Mouse (Mus musculus) hindlimb bud, embryonic 11.5 days (tissue): Measurements from ENCODE around the gene Sufu.

Experiments
- DNase-seq: peaks from one replicate; pipeline ENCODE4 v3.0.0-alpha.2; 2012; ENCODE audit warnings: low read depth, low spot score; ENCODE audit errors: extremely low spot score

Gene Sufu

GRCm38 (mm10) chr19:46510824-46511223 lies 114.1 kb downstream of the Sufu start:
- no peak for DNase-seq

DNA sequence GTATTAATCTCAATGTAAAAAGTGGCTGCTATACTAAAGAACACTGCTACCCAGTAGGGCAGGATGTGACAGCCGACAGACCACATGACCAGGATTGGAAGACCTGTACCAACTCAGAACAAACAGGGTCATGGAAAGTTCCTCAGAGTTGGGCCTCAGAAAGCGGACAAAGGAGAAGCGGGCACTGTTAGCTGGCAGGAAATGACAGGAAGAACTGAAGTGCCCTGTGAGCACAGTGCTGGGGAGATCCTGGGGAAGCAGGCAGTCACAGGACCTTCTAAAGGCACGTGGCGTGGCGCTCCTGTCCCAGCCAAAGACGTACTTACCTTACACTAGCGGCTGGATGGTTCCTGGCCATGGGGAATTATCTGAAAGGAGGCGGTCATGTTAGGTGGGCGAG lies 114.6 kb downstream of the Sufu start:
- no peak for DNase-seq

- DNase-seq = no peak
Observed at GRCm38 (mm10) chr19:46514387-46514786, 117.7 kb downstream of the Sufu start.

DNA sequence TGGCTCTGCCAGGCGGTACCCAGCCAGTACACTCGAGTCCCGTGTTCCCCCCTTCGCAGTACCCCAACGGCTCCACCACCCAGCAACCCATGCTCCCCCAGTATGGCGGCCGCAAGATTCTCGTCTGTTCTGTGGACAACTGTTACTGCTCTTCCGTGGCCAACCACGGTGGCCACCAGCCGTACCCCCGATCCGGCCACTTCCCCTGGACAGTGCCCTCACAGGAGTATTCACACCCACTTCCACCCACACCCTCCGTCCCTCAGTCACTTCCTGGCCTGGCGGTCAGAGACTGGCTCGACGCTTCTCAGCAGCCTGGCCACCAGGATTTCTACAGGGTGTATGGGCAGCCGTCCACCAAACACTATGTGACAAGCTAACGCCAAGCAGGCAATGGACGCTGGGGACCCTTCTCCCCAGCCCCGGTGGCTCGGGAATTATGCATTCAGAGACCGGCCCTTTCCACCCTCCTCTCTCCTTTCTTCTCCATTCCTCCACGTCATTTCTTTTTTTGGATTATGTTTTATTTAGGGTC lies 118.7 kb downstream of the Sufu start:
- no peak for DNase-seq

DNA sequence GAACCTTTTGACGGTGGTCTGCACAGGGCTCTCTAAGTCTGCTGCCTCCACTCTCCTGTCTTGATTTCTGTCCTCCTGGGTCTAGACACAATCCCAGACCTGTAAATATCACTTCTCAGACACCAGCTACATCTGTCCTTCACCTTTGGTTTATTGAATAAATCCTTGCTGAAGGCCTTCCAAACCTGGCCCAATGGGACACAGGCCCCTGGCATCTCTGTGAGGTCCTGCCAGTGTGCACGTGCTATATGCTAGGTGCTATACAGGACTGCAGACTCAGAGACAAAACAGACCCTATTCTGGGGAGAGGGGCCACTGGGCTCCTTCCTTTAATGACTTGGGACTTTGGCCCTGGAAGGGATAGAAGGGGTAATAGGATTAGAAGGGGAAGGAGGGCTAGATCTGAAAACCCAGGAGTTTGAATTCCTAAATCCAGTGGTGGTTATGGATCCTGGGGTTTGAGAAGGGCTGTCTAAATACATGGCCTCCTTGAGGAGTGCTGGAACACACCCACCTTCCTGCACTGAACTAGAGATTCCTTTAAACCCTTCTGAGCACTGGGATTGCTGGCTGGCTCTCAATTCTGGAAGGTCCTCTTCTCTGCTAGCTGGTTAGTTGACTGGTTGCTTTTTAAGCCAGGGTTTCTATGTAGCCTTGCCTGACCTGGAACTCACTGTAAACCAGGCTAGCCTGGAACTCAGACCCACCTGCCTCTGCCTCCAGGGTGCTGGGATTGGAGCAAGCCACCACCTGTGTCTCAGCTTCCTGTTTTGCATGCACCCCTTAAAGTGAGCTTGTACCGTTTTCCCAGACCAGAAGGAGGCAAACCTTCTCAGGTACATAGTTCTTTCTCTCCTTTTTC lies 120.2 kb downstream of the Sufu start:
- no peak for DNase-seq

GRCm38 (mm10) chr19:46517529-46518351 lies 121.0 kb downstream of the Sufu start:
- DNase-seq = no peak

- no peak for DNase-seq
Observed at GRCm38 (mm10) chr19:46518352-46518787, 121.7 kb downstream of the Sufu start.

DNA sequence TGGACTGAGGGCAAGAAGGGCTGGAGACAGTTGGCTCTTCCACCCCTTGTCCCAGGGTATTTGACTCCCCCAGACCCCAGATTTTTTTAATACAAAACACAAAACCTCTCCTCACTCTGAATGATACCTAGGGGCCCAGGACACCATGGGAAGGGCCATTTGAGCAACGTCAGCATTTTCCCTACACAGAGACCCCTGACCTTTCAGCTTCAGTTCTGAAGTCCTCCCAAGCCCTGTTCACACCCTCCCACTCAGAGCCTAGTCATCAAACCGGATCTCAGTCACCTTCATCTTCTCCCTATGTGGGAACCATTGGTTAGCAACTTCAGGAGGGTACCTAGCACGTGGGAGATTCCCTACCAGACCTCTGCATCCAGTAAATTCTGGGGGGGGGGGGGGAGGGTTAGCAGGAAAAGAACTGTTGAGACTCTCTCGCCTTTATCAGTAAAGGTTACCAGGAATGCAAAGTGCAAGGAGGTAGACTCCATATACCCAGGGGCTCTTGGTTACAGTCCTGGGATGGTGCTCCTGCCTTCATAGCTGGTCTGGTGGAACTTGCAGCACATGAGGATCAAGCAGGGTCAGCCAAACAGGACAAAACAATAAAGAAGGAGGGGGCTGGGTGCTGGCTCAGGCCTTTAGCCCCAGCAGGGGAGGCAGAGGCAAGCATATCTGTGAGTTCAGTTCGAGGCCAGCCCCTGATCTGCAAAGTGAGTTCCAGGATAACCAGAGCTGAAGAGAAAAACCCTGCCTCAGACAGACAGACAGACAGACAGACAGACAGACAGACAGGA lies 122.3 kb downstream of the Sufu start:
- DNase-seq = no peak

DNA sequence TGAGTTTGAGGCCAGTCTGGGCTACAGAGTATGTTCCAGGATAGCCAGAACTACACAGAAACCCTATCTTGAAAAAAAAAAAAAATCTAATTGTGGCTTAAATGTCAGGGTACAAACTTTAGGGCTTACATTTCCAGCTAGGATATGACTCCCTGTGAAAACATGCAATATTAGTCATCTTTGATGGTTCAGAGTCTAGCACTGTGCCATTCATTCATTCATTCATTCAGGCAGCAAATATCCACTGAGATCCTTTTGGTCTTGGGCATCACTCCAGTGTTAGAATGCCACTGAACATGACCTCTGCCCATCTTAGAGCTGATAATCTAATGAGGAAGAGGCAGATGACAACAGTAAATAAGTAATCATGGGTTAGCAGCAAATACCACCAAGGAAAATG lies 125.0 kb downstream of the Sufu start:
- DNase-seq = no peak

DNA sequence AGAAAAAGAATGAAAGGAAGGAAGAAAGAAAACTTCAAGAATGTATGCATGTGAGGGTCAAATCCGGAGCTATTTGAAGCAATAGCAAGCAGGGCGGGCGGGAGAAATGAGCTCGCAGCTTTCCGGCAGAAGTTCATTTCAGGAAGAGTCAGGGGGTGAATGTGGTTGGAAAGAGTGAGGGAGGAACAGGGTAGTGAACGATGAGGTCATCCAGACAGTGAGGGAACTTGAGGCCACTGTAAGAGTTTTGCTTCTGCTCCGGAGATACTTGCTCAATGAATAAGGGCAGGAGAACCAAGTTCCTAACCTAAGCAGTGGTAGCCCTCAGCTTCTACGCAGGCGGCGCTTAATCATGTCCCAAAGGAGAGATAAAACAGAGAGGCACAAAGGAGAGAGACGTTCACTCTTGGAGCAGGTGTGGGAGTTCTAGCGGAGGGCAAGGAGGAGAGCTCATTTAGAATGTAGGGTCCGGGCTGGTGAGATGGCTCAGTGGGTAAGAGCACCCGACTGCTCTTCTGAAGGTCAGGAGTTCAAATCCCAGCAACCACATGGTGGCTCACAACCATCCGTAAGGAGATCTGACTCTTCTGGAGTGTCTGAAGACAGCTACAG lies 125.8 kb downstream of the Sufu start:
- DNase-seq = no peak

GRCm38 (mm10) chr19:46523131-46523479 lies 126.4 kb downstream of the Sufu start:
- no peak for DNase-seq

GRCm38 (mm10) chr19:46523480-46524151 lies 126.9 kb downstream of the Sufu start:
- DNase-seq = no peak

GRCm38 (mm10) chr19:46524152-46524544 lies 127.5 kb downstream of the Sufu start:
- no peak for DNase-seq

DNA sequence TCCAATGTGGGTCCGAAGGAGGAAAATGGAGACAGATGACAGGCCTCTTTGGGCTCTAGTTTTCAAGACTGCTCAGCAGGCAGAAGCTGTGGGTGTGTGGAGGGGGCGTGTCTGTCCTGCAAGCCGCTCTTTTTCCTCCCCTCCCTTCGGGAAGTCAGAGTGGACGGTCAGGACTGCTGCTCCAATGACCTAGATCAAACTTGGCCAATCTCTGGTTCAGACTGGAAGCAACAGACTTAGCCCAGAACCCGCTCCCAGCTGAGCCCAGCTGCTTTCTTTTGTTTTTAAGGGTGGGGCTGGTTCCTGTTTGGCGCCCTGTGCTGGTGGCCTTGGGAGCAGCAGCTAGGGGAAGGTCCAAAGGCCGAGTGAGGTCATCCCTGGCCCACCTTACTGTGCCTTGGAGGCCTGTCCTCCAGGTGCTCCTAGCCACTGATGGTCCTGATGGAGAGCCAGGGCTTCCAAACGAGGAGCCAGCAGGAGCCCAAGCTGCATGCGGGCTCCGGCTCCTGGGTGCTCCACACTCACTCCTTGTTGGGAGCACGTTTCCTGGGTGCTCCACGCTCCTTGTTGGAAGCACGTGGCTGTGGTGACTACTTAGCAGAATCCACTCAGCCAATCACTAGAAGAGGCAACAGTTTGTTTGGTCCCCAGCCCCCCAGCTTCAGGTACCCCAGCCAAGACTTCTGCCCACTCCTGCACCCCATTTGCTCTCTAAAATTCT lies 128.1 kb downstream of the Sufu start:
- DNase-seq = no peak

DNA sequence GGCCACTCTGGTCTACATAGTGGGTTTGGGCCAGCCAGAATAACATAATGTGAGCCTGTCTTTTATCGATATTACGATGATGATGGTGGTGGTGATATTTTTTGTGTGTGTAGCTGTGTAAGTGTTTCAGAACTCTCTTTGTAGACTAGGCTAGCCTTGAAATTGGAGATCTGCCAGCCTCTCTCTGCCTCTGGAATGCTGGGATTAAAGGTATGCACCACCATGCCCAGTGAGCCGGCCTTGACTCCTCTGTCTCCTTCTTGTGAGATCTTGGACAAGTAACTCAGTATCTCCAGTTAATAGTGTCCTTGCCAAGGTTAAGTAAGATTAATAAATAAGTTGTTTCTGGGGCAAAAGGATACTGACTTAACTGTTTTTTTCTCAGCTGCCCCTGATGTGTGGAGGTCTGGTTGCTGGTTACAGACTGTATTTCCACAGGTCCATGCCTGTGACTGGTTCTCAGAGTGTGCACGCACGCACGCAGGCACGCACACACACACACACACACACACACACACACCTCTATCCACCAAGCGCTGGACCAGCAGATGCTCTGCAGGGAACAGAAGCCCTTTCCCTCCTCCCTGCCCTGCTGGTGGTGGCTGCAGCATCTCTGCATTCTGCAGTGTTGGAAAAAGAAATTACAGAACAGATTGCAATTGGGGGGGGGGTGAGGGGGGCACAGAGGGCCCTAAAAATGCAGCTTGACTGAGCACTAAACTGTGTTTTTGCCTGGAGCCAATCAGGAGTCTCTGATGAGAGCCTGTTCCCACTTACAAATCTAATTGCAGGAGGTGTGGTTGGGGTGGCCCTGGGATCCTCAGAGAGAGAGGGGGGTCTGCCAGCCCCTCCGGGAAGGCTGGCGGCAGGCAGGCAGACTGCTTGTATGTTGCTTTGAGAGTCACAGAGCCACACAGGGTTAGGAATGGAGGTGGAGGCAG lies 129.3 kb downstream of the Sufu start:
- no peak for DNase-seq

- DNase-seq = no peak
Observed at GRCm38 (mm10) chr19:46527632-46528528, 131.2 kb downstream of the Sufu start.

DNA sequence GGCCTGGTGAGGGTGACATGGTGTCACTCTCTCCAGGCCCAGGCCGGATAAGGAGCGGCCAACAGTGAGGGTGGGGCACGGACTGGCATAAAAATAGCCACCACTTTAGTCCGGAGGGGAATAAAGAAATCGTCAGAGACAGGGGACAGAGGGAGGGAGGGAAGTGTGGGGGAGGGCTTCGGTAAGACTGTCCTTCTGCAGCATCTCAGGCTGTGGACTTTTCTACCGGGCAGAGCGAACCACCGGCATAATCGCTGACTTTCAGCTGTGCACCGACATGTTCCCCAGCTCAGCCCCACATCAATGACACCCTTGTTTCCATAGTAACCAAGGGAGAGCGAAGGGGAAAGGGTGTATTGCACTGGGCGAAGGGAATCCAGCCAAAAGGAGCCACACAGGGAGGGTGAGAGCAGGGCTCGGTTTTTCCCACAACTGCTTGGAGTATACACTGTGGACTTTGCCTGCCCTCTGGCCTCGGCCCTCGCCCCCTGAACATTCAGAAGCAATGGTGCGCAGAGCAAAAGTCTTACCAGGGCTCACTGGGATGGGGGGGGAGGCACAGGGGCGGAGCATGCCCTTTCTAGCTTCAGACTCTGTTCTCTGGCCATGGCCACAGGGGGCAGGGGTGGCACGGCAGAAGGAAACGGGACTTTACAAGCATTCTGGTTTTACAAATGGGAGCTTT lies 132.0 kb downstream of the Sufu start:
- DNase-seq = no peak
